Mouse (Mus musculus) bone marrow, adult 2 months (tissue): ENCODE data around the gene 4930524J08Rik. TPM values are rescaled to one million over a fixed set of nuclear protein-coding genes. Genes with fewer than 3 reads are reported as not detected.

Source experiments
- H3K27ac ChIP-seq: fragments of 200-500 bp; 2 replicates; pipeline ENCODE4 v1.5.1; 2012; ENCODE audit warnings: low read depth, mild to moderate bottlenecking, control low read depth, inconsistent platforms, low read length; ENCODE audit not compliant: control insufficient read depth, poor library complexity, insufficient read depth
- H3K4me1 ChIP-seq: fragments of 200-500 bp; 2 replicates; pipeline ENCODE4 v1.6.1; 2011; ENCODE audit warnings: low read length; ENCODE audit not compliant: control insufficient read depth, insufficient read depth
- H3K4me3 ChIP-seq: fragments of 200-500 bp; replicated peaks from 2 replicates; pipeline ENCODE3; 2011; ENCODE audit warnings: mild to moderate bottlenecking, low read depth, low read length, control low read depth; ENCODE audit not compliant: control insufficient read depth
- CTCF ChIP-seq: fragments of 200-500 bp; IDR thresholded peaks from 2 replicates; pipeline ENCODE4 v1.5.1; 2011; ENCODE audit warnings: low read length, control low read depth; ENCODE audit not compliant: control insufficient read depth, insufficient read depth
- POLR2A ChIP-seq: fragments of 200-500 bp; IDR thresholded peaks from 2 replicates; pipeline ENCODE4 v1.6.1; 2011; ENCODE audit warnings: low read depth, mild to moderate bottlenecking, control low read depth, low read length, borderline replicate concordance; ENCODE audit not compliant: control insufficient read depth
- WGBS: fragments of 180-500 bp; shearing (Covaris S2); methylation state at CpG from one replicate; pipeline ENCODE4 v1.1.7; 2018; 5-methylcytosine and 5-hydroxymethylcytosine counted together
- polyA plus RNA-seq: library from polyadenylated mRNA; stranded (reverse); fragments of >200 nt; gene quantifications from 2 replicates; pipeline ENCODE4 v1.2.4, GENCODE M21; 2011; ENCODE audit warnings: low replicate concordance; ENCODE audit not compliant: missing spikeins, insufficient read depth, insufficient read length

Gene 4930524J08Rik
- polyA plus RNA-seq, 1 experiment: 2.6 TPM

- Histone ChIP-seq H3K4me1 (no peaks in the 10 kb centered on the region; the same call in 1 of the 2 replicates), H3K4me3 (peak overlapping the region; percentile 72), H3K27ac (peak overlapping the region; percentile 71; the same call in 1 of the 2 replicates)
- TF ChIP-seq POLR2A (no peak), CTCF (no peak)
- 48% methylated on average over 9 of the region's 9 CpGs for WGBS
These were observed 4.7 kb downstream of the 4930524J08Rik start for GRCm38 (mm10) chr5:99983452-99984061.

GRCm38 (mm10) chr5:99994166-99994565, 15.3 kb downstream of the 4930524J08Rik start:
- TF ChIP-seq POLR2A (no peak), CTCF (no peak)
- no peak overlapping the region for H3K27ac ChIP-seq
- WGBS: 74% methylated on average over 3 of the region's 3 CpGs

GRCm38 (mm10) chr5:99994680-99995079, 15.8 kb downstream of the 4930524J08Rik start:
- no peak for TF ChIP-seq POLR2A
- WGBS: 90% methylated on average over 3 of the region's 3 CpGs
- Histone ChIP-seq H3K4me1 (no peaks in the 10 kb centered on the region), H3K27ac (no peak overlapping the region), H3K4me3 (no peak overlapping the region)

More at GRCm38 (mm10) chr5:99994166-99994565, 15.3 kb downstream of the 4930524J08Rik start:
- H3K4me1 ChIP-seq: no peaks in the 10 kb centered on the region
- no peak overlapping the region for H3K4me3 ChIP-seq

GRCm38 (mm10) chr5:100000048-100000447, 21.2 kb downstream of the 4930524J08Rik start:
- 67% methylated on average over 7 of the region's 7 CpGs for WGBS
- Histone ChIP-seq H3K27ac (no peak overlapping the region), H3K4me1 (no peaks in the 10 kb centered on the region), H3K4me3 (no peak overlapping the region)
- TF ChIP-seq POLR2A (no peak), CTCF (no peak)

- TF ChIP-seq POLR2A (no peak), CTCF (no peak)
- 83% methylated on average over 8 of the region's 8 CpGs for WGBS
- no peak overlapping the region for H3K4me3 ChIP-seq
- no peak overlapping the region for H3K27ac ChIP-seq
- no peaks in the 10 kb centered on the region for H3K4me1 ChIP-seq
These were observed 21.6 kb downstream of the 4930524J08Rik start for GRCm38 (mm10) chr5:100000500-100000899.

GRCm38 (mm10) chr5:100003895-100004294, 25.0 kb downstream of the 4930524J08Rik start:
- no peak overlapping the region for H3K27ac ChIP-seq
- 69% methylated on average over 4 of the region's 4 CpGs for WGBS
- no peak overlapping the region for H3K4me3 ChIP-seq
- TF ChIP-seq POLR2A: no peak
- TF ChIP-seq CTCF: no peak
- no peaks in the 10 kb centered on the region for H3K4me1 ChIP-seq

GRCm38 (mm10) chr5:100005431-100005830, 26.6 kb downstream of the 4930524J08Rik start:
- Histone ChIP-seq H3K4me1 (no peaks in the 10 kb centered on the region), H3K27ac (no peak overlapping the region)
- WGBS: 65% methylated on average over 3 of the region's 3 CpGs

GRCm38 (mm10) chr5:100005896-100006295, 27.0 kb downstream of the 4930524J08Rik start:
- WGBS: 75% methylated on average over 6 of the region's 6 CpGs
- Histone ChIP-seq H3K4me1 (no peaks in the 10 kb centered on the region), H3K4me3 (no peak overlapping the region), H3K27ac (no peak overlapping the region)
- TF ChIP-seq POLR2A: no peak
- no peak for TF ChIP-seq CTCF

More at GRCm38 (mm10) chr5:100005431-100005830, 26.6 kb downstream of the 4930524J08Rik start:
- no peak for TF ChIP-seq POLR2A
- TF ChIP-seq CTCF: no peak
- no peak overlapping the region for H3K4me3 ChIP-seq

- Histone ChIP-seq H3K4me1 (no peaks in the 10 kb centered on the region), H3K27ac (no peak overlapping the region), H3K4me3 (no peak overlapping the region)
- TF ChIP-seq POLR2A (no peak), CTCF (no peak)
- 67% methylated on average over 4 of the region's 4 CpGs for WGBS
These were observed 27.6 kb downstream of the 4930524J08Rik start for GRCm38 (mm10) chr5:100006324-100007039.
